Mouse (Mus musculus) forelimb bud, embryonic 11.5 days (tissue): ENCODE data around the gene Amdhd1.

ENCODE experiments used
- DNase-seq: peaks from one replicate; pipeline ENCODE4 v3.0.0-alpha.2; 2012; ENCODE audit warnings: low read depth, low spot score

Amdhd1 gene

GRCm38 (mm10) chr10:93484511-93484910 is 55.3 kb downstream of the Amdhd1 start:
- no peak for DNase-seq
